Mouse (Mus musculus) layer of hippocampus, adult 18-20 months (tissue): Measurements from ENCODE around the gene Rgl1. TPM values are rescaled to one million over a fixed set of nuclear protein-coding genes. Genes with fewer than 3 reads are reported as not detected.

Experiments used
- DNase-seq, 2 experiments: peaks; one replicate each; pipeline ENCODE4 v3.0.0; 2022; ENCODE audit warnings: low spot score in 2 of 2
- total RNA-seq, 2 experiments: library from RNA; stranded (reverse); gene quantifications; 2 replicates each; pipeline ENCODE4 v1.2.3; 2021

The Rgl1 gene
- total RNA-seq, 2 experiments from 2014 or later: 114 to 119 TPM

- DNase-seq: no peak
These were observed 148.3 kb downstream of the Rgl1 start for GRCm38 (mm10) chr1:152617745-152618342.

- DNase-seq: no peak
These were observed 149.4 kb downstream of the Rgl1 start for GRCm38 (mm10) chr1:152616777-152617057.

- DNase-seq: no peak
These were observed 150.0 kb downstream of the Rgl1 start for GRCm38 (mm10) chr1:152615987-152616776.

- no peak for DNase-seq
These were observed 151.3 kb downstream of the Rgl1 start for GRCm38 (mm10) chr1:152614743-152615380.

- no peak for DNase-seq
These were observed 152.8 kb downstream of the Rgl1 start for GRCm38 (mm10) chr1:152613158-152613857.

GRCm38 (mm10) chr1:152612535-152613157, 153.5 kb downstream of the Rgl1 start:
- DNase-seq: no peak

GRCm38 (mm10) chr1:152609547-152609946, 156.6 kb downstream of the Rgl1 start:
- no peak for DNase-seq

- no peak for DNase-seq
These were observed 157.1 kb downstream of the Rgl1 start for GRCm38 (mm10) chr1:152609006-152609405.

GRCm38 (mm10) chr1:152607765-152608164, 158.4 kb downstream of the Rgl1 start:
- DNase-seq: no peak

- DNase-seq: no peak
These were observed 159.4 kb downstream of the Rgl1 start for GRCm38 (mm10) chr1:152606727-152607126.

GRCm38 (mm10) chr1:152605895-152606625, 160.1 kb downstream of the Rgl1 start:
- peak in 1 of 2 experiments; percentile 43 for DNase-seq

- DNase-seq: no peak
These were observed 162.0 kb downstream of the Rgl1 start for GRCm38 (mm10) chr1:152604147-152604546.

GRCm38 (mm10) chr1:152603628-152604027, 162.5 kb downstream of the Rgl1 start:
- DNase-seq: no peak

- DNase-seq: no peak
These were observed 165.7 kb downstream of the Rgl1 start for GRCm38 (mm10) chr1:152600494-152600893.

- no peak for DNase-seq
These were observed 166.8 kb downstream of the Rgl1 start for GRCm38 (mm10) chr1:152599347-152599746.

GRCm38 (mm10) chr1:152594690-152595089, 171.5 kb downstream of the Rgl1 start:
- no peak for DNase-seq

GRCm38 (mm10) chr1:152593831-152594549, 172.2 kb downstream of the Rgl1 start:
- DNase-seq: no peak

- DNase-seq: no peak
These were observed 172.8 kb downstream of the Rgl1 start for GRCm38 (mm10) chr1:152593382-152593781.

- DNase-seq: no peak
These were observed 173.5 kb downstream of the Rgl1 start for GRCm38 (mm10) chr1:152592609-152593008.
